Mouse (Mus musculus) megakaryocyte, embryonic 14.5 days (primary cell): ENCODE results near the gene Synpo2l.

Experiments
- FLI1 ChIP-seq: IDR thresholded peaks from 2 replicates; pipeline ENCODE4 v1.6.1; 2012; ENCODE audit warnings: low read length, inconsistent platforms, mixed read lengths
- GATA1 ChIP-seq: IDR thresholded peaks from 3 replicates; pipeline ENCODE4 v1.6.1; 2012; ENCODE audit warnings: mixed read lengths, low read length, inconsistent platforms, borderline replicate concordance

GRCm38 (mm10) chr14:20609519-20609918 is 58.6 kb downstream of the Synpo2l start:
- no peak for TF ChIP-seq GATA1
- no peak for TF ChIP-seq FLI1
